Comparison of ENCODE assay signal across 14 mouse cellular contexts in the genomic region with DNA sequence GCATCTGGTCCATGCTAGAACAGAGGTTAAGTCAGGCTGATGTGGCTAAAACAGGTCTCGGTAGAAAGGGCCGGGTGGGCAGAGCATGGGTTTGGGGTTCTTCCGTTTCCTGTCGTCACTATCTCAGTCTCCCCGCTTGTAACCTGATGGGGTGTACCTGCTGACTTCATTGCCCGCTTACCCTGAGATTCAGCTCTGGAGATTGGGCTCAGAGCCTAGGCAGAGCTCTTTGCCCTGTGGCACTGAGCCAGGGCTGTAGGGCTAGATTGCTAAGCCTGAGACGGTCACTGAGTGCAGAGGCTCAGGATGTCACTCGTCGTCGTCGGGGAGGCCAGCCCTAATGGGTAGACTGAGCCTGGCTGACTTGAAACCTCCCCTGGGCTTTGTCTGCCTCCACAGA. TPM values are rescaled to one million over a fixed set of nuclear protein-coding genes. Genes with fewer than 3 reads are reported as not detected.
DNase-seq lines count a peak whose midpoint lies in the region; ATAC-seq lines count a peak whose summit lies in the region.
"Had no signal": no experiment of that assay in that cellular context is flagged by ENCODE, and none has a peak within 500 bp of the region (broad histone marks: within the 10 kb centered on the region; RNA-seq: fewer than 3 reads in every experiment).

No protein-coding gene starts in this region.

- H3K4me3 ChIP-seq in kidney, embryonic 15.5 days (replicated peaks), result no peak overlapping the region
- H3K4me3 ChIP-seq: heart, embryonic 13.5 days; hindbrain, embryonic 15.5 days had no signal

- peaks cover 28% of the 10 kb centered on the region for H3K4me1 ChIP-seq in kidney, embryonic 15.5 days

- no peaks in the 10 kb centered on the region for H3K9me3 ChIP-seq in kidney, embryonic 15.5 days (replicated peaks)
- H3K9me3 ChIP-seq: heart, embryonic 13.5 days; hindbrain, embryonic 15.5 days had no signal

- ATAC-seq in kidney, embryonic 15.5 days (replicated peaks; ENCODE audit: low FRiP score), result no peak

- H3K9ac ChIP-seq in kidney, embryonic 15.5 days, result no peak overlapping the region
- H3K9ac ChIP-seq: heart, embryonic 13.5 days; hindbrain, embryonic 15.5 days had no signal

- no peak overlapping the region for H3K27ac ChIP-seq in kidney, embryonic 15.5 days
- H3K27ac ChIP-seq: heart, embryonic 13.5 days; hindbrain, embryonic 15.5 days had no signal

- no peak overlapping the region for H3K4me2 ChIP-seq in kidney, embryonic 15.5 days
- H3K4me2 ChIP-seq: heart, embryonic 13.5 days; hindbrain, embryonic 15.5 days had no signal

- DNase-seq in adrenal gland, adult 2 months, result peak; percentile 56
- DNase-seq in adrenal gland, postnatal 25 days, result no peak
- peak; percentile 83 for DNase-seq in kidney, adult 11 months
- peak; percentile 59 for DNase-seq in heart, postnatal 4 days
- DNase-seq in lung, postnatal 14 days, result peak; percentile 46
- DNase-seq in cerebellum, adult 11 months, result no peak
- DNase-seq in frontal cortex, postnatal 25 days (ENCODE audit: low spot score in 2 of 2), result no peak
- DNase-seq: cerebellum, postnatal 36 days; midbrain, embryonic 14.5 days; right cerebral cortex, postnatal 14 days had no signal

- peaks cover 34% of the 10 kb centered on the region for H3K27me3 ChIP-seq in kidney, embryonic 15.5 days

- 69% methylated on average over 11 of the region's 11 CpGs for WGBS in kidney, embryonic 15.5 days

- H3K36me3 ChIP-seq in kidney, embryonic 15.5 days, result no peaks in the 10 kb centered on the region
- H3K36me3 ChIP-seq: heart, embryonic 13.5 days; hindbrain, embryonic 15.5 days had no signal

RNA-seq across cellular contexts. Expression of a gene that starts 5.1 kb away (rescaled TPM):
- total RNA-seq in adrenal gland, adult 2 months (2021), result 10 to 100 TPM; 21.2 to 60.8 TPM
- polyA plus RNA-seq in adrenal gland, adult 2 months (2012; rRNA removed), result 33.0 and 56.4 TPM in 2 replicates
- total RNA-seq in adrenal gland, postnatal 25 days (2021), result 21.1 and 21.5 TPM in 2 replicates
- 0.73 and 1.1 TPM in 2 replicates for polyA plus RNA-seq in kidney, embryonic 15.5 days (2015; fragmentation: Nextera tagmentation; extraction: Ambion mirVana)
- under 1 TPM; 0.29 to 0.61 TPM for total RNA-seq in heart, postnatal 4 days (2021)
- polyA plus RNA-seq: midbrain, embryonic 14.5 days had no signal

RNA-seq across cellular contexts. Expression of a gene that starts 33.2 kb away (rescaled TPM):
- total RNA-seq in adrenal gland, adult 2 months (2021), result not detected
- 0.06 and 0.11 TPM in 2 replicates for polyA plus RNA-seq in adrenal gland, adult 2 months (2012; rRNA removed)
- total RNA-seq in adrenal gland, postnatal 25 days (2021), result not detected in 2 replicates
- 3.7 and 4.4 TPM in 2 replicates for polyA plus RNA-seq in kidney, embryonic 15.5 days (2015; fragmentation: Nextera tagmentation; extraction: Ambion mirVana)
- total RNA-seq in heart, postnatal 4 days (2021), result 100 to 1,000 TPM; 199 to 226 TPM
- total RNA-seq: layer of hippocampus, adult 18-20 months had no signal

RNA-seq across cellular contexts. Expression of a gene that starts 35.6 kb away (rescaled TPM):
- total RNA-seq in adrenal gland, adult 2 months (2021), result 1 to 10 TPM; 3.1 to 4.4 TPM
- polyA plus RNA-seq in adrenal gland, adult 2 months (2012; rRNA removed), result 4.9 and 5.6 TPM in 2 replicates
- 1.7 and 2.1 TPM in 2 replicates for total RNA-seq in adrenal gland, postnatal 25 days (2021)
- 0.33 and 0.53 TPM in 2 replicates for polyA plus RNA-seq in kidney, embryonic 15.5 days (2015; fragmentation: Nextera tagmentation; extraction: Ambion mirVana)
- total RNA-seq in heart, postnatal 4 days (2021), result 1 to 10 TPM; 2.7 to 2.9 TPM

RNA-seq across cellular contexts. Expression of a gene that starts 48.0 kb away (rescaled TPM):
- 10 to 100 TPM; 12.1 to 18.7 TPM for total RNA-seq in adrenal gland, adult 2 months (2021)
- 9.1 and 15.1 TPM in 2 replicates for polyA plus RNA-seq in adrenal gland, adult 2 months (2012; rRNA removed)
- total RNA-seq in adrenal gland, postnatal 25 days (2021), result 7.9 and 9.1 TPM in 2 replicates
- 14.0 and 15.7 TPM in 2 replicates for polyA plus RNA-seq in kidney, embryonic 15.5 days (2015; fragmentation: Nextera tagmentation; extraction: Ambion mirVana)
- 1 to 10 TPM; 8.6 to 8.9 TPM for total RNA-seq in heart, postnatal 4 days (2021)

Comparison
In these comparisons a context has a peak if more than half of its experiments do, and no peak if none do; other contexts are left out.
1. DNase-seq: peak in adrenal gland, adult 2 months (single experiment), kidney, adult 11 months (single experiment), heart, postnatal 4 days (single experiment) and lung, postnatal 14 days (single experiment); none in adrenal gland, postnatal 25 days (single experiment), cerebellum, adult 11 months (single experiment) and frontal cortex, postnatal 25 days (0 of 2).
2. RNA of a gene that starts 5.1 kb away (total RNA-seq): 21.2 to 60.8 TPM in adrenal gland, adult 2 months and 21.1 to 21.5 TPM in adrenal gland, postnatal 25 days; 0.29 to 0.61 TPM in heart, postnatal 4 days; every median in the first group is over 10 times any median in the second.
3. RNA of a gene that starts 33.2 kb away (total RNA-seq): 199 to 226 TPM in heart, postnatal 4 days; not detected in adrenal gland, adult 2 months and not detected in adrenal gland, postnatal 25 days; every median in the first group is over 100 times any median in the second.